Mouse (Mus musculus) small intestine, adult 2 months (tissue): Measurements from ENCODE around the gene Cldn5. TPM values are rescaled to one million over a fixed set of nuclear protein-coding genes. Genes with fewer than 3 reads are reported as not detected.

Source experiments
- H3K27ac ChIP-seq: fragments of 200-500 bp; 2 replicates; pipeline ENCODE4 v1.5.1; 2012; ENCODE audit warnings: low read depth, low read length, control low read depth, inconsistent platforms; ENCODE audit not compliant: insufficient read depth
- H3K27me3 ChIP-seq: fragments of 200-500 bp; 2 replicates; pipeline ENCODE4 v1.6.1; 2012; ENCODE audit warnings: mild to moderate bottlenecking, moderate library complexity, low read length, inconsistent platforms; ENCODE audit not compliant: control insufficient read depth, insufficient read depth
- H3K36me3 ChIP-seq: fragments of 200-500 bp; 2 replicates; pipeline ENCODE4 v1.6.1; 2012; ENCODE audit warnings: mild to moderate bottlenecking, low read length, control low read depth, inconsistent platforms; ENCODE audit not compliant: control insufficient read depth, insufficient read depth
- H3K4me1 ChIP-seq: fragments of 200-500 bp; 2 replicates; pipeline ENCODE4 v1.6.1; 2012; ENCODE audit warnings: low read length, inconsistent platforms, mixed read lengths; ENCODE audit not compliant: control insufficient read depth, insufficient read depth, insufficient read length
- H3K4me3 ChIP-seq: fragments of 200-500 bp; 2 replicates; pipeline ENCODE4 v1.5.1; 2012; ENCODE audit warnings: low read depth, mild to moderate bottlenecking, control low read depth, inconsistent platforms, low read length, moderate library complexity
- CTCF ChIP-seq: fragments of 200-500 bp; IDR thresholded peaks from 2 replicates; pipeline ENCODE4 v1.5.1; 2012; ENCODE audit warnings: low read depth, mild to moderate bottlenecking, control low read depth, inconsistent platforms, low read length, moderate library complexity, mixed read lengths; ENCODE audit not compliant: insufficient replicate concordance, insufficient read length; ENCODE audit errors: extremely low read depth
- POLR2A ChIP-seq: fragments of 200-500 bp; IDR thresholded peaks from 2 replicates; pipeline ENCODE4 v1.6.1; 2012; ENCODE audit warnings: low read depth, mild to moderate bottlenecking, control low read depth, inconsistent platforms, low read length, moderate library complexity
- WGBS: fragments of 180-500 bp; shearing (Covaris S2); methylation state at CpG from one replicate; pipeline ENCODE4 v1.1.7; 2018; 5-methylcytosine and 5-hydroxymethylcytosine counted together
- polyA plus RNA-seq: library from polyadenylated mRNA; depleted of rRNA; stranded (reverse); fragments of >200 nt; gene quantifications from 2 replicates; pipeline ENCODE4 v1.2.3, GENCODE M21; 2012

Cldn5 gene
- polyA plus RNA-seq, 1 experiment, result 24.9 TPM

DNA sequence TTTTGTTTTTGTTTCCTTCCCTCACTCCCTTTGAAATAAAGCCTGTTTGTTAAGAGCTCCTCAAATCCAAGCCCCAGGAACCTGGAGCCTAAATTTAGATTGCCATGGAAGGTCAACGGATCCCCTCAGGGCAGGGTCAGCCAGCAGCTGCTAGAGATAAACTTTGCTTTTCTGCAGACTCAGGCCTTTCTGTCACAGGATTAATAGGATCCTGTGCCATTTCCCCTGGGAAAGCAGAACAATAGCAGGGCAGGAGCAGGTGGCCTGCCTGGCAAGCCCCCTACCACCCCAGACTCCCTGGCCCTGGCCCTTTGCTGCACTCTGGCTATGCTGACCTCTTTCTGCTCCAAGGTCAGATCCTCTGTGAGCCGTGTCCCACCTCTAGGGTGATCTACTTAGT is 2.7 kb upstream of the Cldn5 start:
- H3K4me3 ChIP-seq, result no peak overlapping the region
- TF ChIP-seq POLR2A (no peak), CTCF (no peak)
- no peaks in the 10 kb centered on the region for H3K36me3 ChIP-seq
- H3K27me3 ChIP-seq, result peaks cover 26% of the 10 kb centered on the region
- 65% methylated on average over 2 of the region's 2 CpGs for WGBS
- peaks cover 9% of the 10 kb centered on the region for H3K4me1 ChIP-seq
- no peak overlapping the region for H3K27ac ChIP-seq

DNA sequence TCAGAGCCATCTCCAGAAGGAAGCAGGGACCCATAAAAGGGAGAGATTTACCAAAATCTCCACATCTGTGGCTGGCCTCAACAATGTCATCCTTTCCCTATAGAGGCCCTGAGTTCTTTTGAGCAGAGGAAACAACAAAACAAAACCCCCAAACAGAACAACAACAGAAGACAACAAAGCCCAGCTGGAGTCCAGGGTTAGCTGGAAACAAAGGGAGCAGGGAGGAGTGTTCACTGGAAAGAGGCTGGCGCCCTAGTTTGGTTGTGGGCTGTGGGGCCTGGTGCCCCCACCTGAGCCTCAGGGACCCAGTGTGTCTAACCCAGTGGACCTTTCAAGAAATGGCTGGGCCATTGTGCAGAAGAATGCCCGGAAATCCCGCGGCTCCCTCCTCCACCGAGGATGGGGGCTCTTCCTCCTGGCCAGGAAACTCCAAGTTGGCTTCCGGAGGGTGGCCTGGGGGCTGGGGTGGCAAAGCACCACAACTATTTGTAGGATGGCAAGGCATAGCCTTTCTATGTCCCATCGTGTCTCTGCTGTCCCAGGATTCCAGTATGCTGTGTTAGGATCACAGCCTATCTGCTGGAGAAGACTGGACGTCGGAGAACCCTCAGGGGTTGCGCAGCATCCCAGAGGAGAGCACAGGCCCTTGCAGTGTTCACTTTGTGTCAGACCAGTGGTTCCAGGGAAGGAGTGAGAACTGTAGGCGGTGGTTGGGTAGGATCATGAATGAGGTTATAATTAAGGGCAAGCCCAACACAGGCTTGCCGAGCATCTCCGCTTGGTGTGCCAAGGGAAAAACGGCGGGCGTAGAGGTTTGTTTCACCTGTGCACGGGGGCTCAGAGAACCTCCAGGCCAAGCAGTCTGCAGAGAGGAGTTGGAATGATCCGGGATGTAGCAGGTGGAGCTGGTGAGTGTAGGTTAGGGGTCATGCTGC is 759 bp upstream of the Cldn5 start:
- no peak overlapping the region for H3K27ac ChIP-seq
- H3K36me3 ChIP-seq, result no peaks in the 10 kb centered on the region
- WGBS, result 62% methylated on average over 18 of the region's 18 CpGs
- no peak for TF ChIP-seq CTCF
- no peak for TF ChIP-seq POLR2A
- H3K27me3 ChIP-seq, result peaks cover 26% of the 10 kb centered on the region
- peaks cover 9% of the 10 kb centered on the region for H3K4me1 ChIP-seq
- H3K4me3 ChIP-seq, result no peak overlapping the region

DNA sequence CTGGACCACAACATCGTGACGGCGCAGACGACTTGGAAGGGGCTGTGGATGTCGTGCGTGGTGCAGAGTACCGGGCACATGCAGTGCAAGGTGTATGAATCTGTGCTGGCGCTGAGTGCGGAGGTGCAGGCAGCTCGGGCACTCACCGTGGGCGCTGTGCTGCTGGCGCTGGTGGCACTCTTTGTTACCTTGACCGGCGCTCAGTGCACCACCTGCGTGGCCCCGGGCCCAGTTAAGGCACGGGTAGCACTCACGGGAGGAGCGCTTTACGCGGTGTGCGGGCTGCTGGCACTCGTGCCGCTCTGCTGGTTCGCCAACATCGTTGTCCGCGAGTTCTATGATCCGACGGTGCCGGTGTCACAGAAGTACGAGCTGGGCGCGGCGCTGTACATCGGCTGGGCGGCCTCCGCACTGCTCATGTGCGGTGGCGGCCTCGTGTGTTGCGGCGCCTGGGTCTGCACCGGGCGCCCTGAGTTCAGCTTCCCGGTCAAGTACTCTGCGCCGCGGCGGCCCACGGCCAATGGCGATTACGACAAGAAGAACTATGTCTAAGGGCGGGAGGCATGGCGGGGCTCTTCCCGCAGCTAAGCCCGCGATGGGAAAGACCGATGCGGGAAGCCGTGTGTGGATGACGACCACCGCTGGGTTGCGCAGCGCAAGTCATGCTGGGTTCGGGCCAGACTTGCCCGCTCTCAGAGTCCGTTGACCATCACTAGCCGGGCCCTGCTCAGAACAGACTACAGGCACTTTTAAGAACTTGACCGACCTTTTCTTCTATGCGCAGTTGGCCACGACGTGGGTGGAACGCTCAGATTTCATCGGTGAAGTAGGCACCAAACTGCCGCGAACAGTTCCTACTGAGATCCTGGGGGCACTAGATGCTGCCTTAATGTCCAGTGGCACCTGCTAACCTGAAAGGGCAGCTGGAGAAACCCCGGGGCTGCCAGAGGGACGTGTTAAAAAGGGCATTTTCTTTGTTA is 744 bp downstream of the Cldn5 start:
- no peaks in the 10 kb centered on the region for H3K36me3 ChIP-seq
- no peak for TF ChIP-seq POLR2A
- TF ChIP-seq CTCF, result no peak
- peak overlapping the region; percentile 54 for H3K4me3 ChIP-seq
- 4% methylated on average over 80 of the region's 80 CpGs for WGBS
- no peak overlapping the region for H3K27ac ChIP-seq
- H3K27me3 ChIP-seq, result peaks cover 26% of the 10 kb centered on the region
- peaks cover 9% of the 10 kb centered on the region for H3K4me1 ChIP-seq

DNA sequence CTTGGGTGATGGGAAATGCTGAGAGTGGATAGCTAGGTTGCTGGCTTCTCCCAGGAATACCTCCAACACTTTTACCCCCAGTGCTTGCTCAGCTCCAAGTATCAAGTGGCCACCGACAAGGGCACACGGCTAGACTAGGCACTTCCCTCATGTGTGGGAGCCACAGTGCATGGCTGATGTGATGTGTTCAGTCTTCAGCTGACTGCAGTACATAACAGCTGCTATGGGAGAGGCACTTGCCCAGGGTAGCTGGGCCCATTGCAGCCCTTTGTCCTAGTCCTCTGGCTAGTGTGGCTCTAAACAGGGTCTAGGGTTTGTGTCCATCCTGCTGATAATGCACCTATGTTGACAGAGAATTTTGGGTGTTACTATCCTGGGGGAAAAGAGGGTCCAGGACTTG is 1.8 kb downstream of the Cldn5 start:
- WGBS, result 68% methylated on average over 2 of the region's 2 CpGs
- peaks cover 26% of the 10 kb centered on the region for H3K27me3 ChIP-seq
- peaks cover 9% of the 10 kb centered on the region for H3K4me1 ChIP-seq
- H3K4me3 ChIP-seq, result no peak overlapping the region
- no peak overlapping the region for H3K27ac ChIP-seq
- no peak for TF ChIP-seq POLR2A
- TF ChIP-seq CTCF, result no peak
- H3K36me3 ChIP-seq, result no peaks in the 10 kb centered on the region

DNA sequence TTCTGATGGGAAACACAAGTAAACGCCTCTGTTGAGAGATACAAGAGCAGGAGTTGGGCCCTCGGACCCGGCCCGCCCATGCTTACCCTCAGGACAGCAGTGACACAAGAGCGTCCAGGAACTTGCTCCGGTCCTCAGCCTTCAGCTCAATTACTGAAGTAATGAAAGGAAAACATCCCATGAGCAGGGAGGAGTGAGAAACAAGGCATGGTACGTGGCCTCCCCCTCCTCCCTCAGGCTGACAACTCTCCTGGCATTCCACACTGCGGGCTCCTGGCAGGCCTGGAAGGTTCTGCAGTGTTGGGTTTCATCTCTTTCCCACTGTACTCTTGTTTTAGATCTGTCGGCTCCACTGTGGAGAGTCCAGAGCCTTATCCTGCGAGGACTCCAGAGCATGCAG is 5.2 kb downstream of the Cldn5 start:
- no peak for TF ChIP-seq POLR2A
- TF ChIP-seq CTCF, result no peak
- H3K27me3 ChIP-seq, result peaks cover 18% of the 10 kb centered on the region
- H3K4me1 ChIP-seq, result peaks cover 9% of the 10 kb centered on the region
- H3K36me3 ChIP-seq, result peaks cover 2% of the 10 kb centered on the region; the same call in 1 of the 2 replicates
- H3K4me3 ChIP-seq, result no peak overlapping the region
- WGBS, result 90% methylated on average over 10 of the region's 10 CpGs
- H3K27ac ChIP-seq, result no peak overlapping the region

DNA sequence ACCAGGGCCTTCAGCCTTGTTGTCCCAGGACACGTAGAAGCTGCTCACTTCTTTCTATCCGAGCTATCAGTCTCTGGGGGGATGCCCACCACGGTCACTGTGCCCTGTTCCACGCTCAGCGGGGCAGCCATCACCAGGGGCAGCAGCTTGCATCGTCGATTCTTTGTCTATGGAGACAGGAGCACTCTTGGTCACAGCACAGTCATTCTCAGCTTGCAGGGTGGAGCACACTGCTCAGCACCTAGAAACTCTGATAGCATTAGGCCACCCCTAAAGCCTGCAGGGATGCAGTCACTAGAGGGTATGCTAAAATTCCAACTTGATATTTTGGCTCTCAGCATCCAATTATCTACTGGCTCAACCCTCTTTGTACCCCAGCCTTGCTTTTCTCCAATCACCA is 8.4 kb downstream of the Cldn5 start:
- TF ChIP-seq POLR2A (no peak), CTCF (no peak)
- Histone ChIP-seq H3K4me3 (no peak overlapping the region), H3K36me3 (peaks cover 4% of the 10 kb centered on the region), H3K27ac (no peak overlapping the region), H3K4me1 (no peaks in the 10 kb centered on the region), H3K27me3 (no peaks in the 10 kb centered on the region)
- 97% methylated on average over 7 of the region's 7 CpGs for WGBS
